Mouse (Mus musculus): ENCODE measurements around the gene Nop53.

DNA sequence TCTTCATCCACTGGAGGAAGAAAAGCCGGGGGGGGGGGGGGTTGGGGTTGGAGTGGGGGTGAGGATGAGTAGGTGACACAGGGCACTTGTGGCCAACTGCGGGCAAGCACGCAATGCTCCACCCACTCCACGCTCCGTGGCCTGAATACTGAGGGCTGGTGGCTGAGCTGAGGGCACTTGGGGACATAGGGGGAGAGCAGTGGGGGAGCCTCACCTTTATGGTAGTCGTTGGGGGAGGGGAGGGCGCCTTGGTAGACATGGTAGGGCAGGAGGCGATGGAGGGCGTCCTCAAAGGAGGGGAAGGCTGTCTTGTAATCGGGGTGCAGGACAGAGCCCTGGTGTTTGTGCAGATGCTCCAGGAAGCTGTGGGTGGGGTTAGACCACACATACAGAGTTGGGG is 29.6 kb upstream of the Nop53 start:
- TF ChIP-seq CTCF (IDR thresholded peaks at IDR 0.05; ENCODE audit: control insufficient read depth, insufficient read depth, insufficient replicate concordance, low read depth, low read length) (no peak), POLR2A (IDR thresholded peaks at IDR 0.05; ENCODE audit: control insufficient read depth, low read depth, low read length) (no peak)
